Mouse (Mus musculus): ENCODE measurements at regions not wholly inside any gene's neighbourhood (a gene's known extent, or its start where the extent isn't known, plus 50 kb on each side); places are given as distances from the start of the nearest gene placed in this dataset.
"Not testable (repeated sequence)": the region's sequence is repeated elsewhere in the genome, so short reads cannot be mapped to it uniquely, and the experiment has no call there.

DNA sequence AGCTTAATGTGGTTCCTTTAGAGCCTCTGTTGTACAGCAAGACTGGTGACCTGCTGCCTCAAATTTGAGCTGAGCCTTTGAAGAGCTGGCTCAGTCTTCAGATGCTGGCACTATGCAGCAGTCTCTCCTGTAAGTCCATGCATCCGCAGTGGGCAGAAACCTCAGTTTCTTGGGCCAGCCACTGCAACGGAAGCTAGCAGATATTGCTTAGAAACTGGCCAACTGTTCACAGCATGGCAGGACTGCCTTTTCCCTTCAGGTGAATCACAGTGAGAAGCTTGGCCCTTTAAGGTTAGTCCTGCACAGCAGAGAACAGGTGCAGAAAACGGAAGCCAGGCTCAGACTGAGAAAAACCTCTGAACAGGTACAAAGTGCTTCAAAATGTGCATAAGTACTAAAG, 1976.8 kb upstream of the G6pd2 start:
- Histone ChIP-seq H3K27ac (ENCODE audit: low read length) (no peak overlapping the region), H3K27me3 (ENCODE audit: control insufficient read depth, insufficient read depth, low read depth, low read length) (no peaks in the 10 kb centered on the region), H3K9me3 (replicated peaks; ENCODE audit: control insufficient read depth, low read length, poor library complexity, severe bottlenecking) (no peaks in the 10 kb centered on the region), H3K36me3 (ENCODE audit: control insufficient read depth, insufficient read depth, low read length) (no peaks in the 10 kb centered on the region), H3K4me1 (ENCODE audit: control insufficient read depth, insufficient read depth, low read length) (no peaks in the 10 kb centered on the region), H3K4me2 (ENCODE audit: low read length) (no peak overlapping the region), H3K4me3 (ENCODE audit: low read depth, low read length) (no peak overlapping the region), H3K9ac (ENCODE audit: low read depth, low read length) (no peak overlapping the region)
- 87% methylated on average over 3 of the region's 3 CpGs for WGBS
- ATAC-seq = no peak

DNA sequence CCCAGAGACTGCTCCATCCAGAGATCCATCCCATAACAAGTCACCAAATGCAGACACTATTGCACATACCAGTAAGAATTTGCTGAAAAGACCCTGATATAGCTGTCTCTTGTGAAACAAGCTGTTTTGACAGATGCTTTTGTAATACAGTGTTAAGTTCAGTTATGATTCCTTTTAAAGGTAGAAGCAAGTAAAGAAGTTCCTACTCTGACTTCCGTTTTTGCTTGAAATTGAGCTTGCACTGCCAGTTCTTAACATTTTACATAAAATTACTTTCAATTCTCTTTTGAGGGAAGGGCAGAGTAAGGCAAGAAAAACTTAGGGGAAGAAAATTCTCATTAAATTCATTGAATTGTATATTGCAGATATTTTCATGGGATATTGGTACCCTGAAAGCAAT, 1962.9 kb upstream of the G6pd2 start:
- no peak for ATAC-seq
- 76% methylated on average over 1 of the region's 1 CpGs for WGBS
- H3K36me3 ChIP-seq (ENCODE audit: control insufficient read depth, insufficient read depth, low read length) = no peaks in the 10 kb centered on the region
- H3K9ac ChIP-seq (ENCODE audit: low read depth, low read length) = no peak overlapping the region
- no peaks in the 10 kb centered on the region for H3K27me3 ChIP-seq (ENCODE audit: control insufficient read depth, insufficient read depth, low read depth, low read length)
- H3K4me2 ChIP-seq (ENCODE audit: low read length) = no peak overlapping the region
- H3K27ac ChIP-seq (ENCODE audit: low read length) = no peak overlapping the region
- H3K4me3 ChIP-seq (ENCODE audit: low read depth, low read length) = no peak overlapping the region
- no peaks in the 10 kb centered on the region for H3K4me1 ChIP-seq (ENCODE audit: control insufficient read depth, insufficient read depth, low read length)
- H3K9me3 ChIP-seq (replicated peaks; ENCODE audit: control insufficient read depth, low read length, poor library complexity, severe bottlenecking) = no peaks in the 10 kb centered on the region

DNA sequence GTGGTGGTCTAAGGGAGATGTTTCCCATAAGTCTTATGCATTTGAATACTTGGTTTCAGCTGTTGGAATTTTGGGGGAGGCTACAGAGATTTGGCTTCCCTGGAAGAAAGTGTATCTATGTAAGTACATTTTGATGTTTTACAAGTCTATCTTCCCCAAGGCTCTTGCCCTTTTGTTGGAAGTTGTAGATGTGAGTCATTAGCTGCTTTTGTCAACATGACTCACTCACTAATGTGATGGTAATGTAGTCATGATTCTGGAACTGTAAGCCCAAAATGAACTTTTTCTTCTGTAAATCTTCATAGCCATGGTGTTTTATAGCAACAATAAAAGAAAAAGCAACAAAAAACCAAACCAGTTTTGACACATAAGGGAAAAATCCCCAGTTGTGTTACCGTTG, 1961.0 kb upstream of the G6pd2 start:
- no peak overlapping the region for H3K9ac ChIP-seq (ENCODE audit: low read depth, low read length)
- no peak overlapping the region for H3K4me2 ChIP-seq (ENCODE audit: low read length)
- H3K36me3 ChIP-seq (ENCODE audit: control insufficient read depth, insufficient read depth, low read length) = no peaks in the 10 kb centered on the region
- no peak overlapping the region for H3K4me3 ChIP-seq (ENCODE audit: low read depth, low read length)
- H3K4me1 ChIP-seq (ENCODE audit: control insufficient read depth, insufficient read depth, low read length) = no peaks in the 10 kb centered on the region
- ATAC-seq = no peak
- H3K27ac ChIP-seq (ENCODE audit: low read length) = no peak overlapping the region
- no peaks in the 10 kb centered on the region for H3K27me3 ChIP-seq (ENCODE audit: control insufficient read depth, insufficient read depth, low read depth, low read length)
- no peaks in the 10 kb centered on the region for H3K9me3 ChIP-seq (replicated peaks; ENCODE audit: control insufficient read depth, low read length, poor library complexity, severe bottlenecking)
- WGBS = 88% methylated on average over 1 of the region's 1 CpGs

DNA sequence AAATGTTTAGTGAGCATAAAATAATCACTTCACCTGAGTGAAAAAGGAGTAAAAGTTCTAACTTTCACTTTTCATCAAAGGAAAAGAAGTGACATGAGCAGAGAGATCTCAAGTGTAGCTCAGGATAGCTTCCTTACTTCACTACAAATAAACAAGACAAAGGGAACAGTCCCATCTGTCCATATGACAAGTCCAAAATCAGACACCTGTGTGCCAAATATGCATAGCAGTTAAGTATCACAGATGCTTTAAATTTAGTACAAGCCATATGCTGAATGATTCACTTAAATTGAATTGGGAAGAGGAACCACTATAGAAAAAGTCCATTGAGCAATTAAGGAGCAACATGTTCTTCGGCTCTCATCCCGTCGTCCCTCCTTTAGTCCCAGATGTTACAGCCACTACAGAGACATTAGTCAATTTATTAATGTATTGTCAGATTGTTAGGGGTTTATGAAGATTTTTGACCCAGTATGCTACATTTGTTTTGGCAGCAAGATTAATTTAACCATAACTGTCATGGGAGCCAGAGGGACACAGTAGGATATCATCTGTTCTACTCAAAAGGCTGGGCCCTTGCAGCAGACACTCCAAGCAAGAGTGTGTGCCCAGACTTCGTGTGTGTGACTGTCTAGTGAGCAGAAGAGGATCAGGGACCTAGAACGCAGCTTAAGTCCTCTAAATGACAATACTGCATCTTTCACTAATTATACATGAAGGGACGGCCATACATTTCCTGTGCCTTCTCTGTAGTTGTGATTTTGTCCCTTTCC, 1914.5 kb upstream of the G6pd2 start:
- 0 out of 2 replicates have a peak, but pooled peaks cover 2% of the 10 kb centered on the region for H3K9me3 ChIP-seq (replicated peaks; ENCODE audit: control insufficient read depth, low read length, poor library complexity, severe bottlenecking)
- no peak for ATAC-seq
- H3K4me2 ChIP-seq (ENCODE audit: low read length) = no peak overlapping the region
- WGBS = 86% methylated on average over 6 of the region's 6 CpGs
- H3K9ac ChIP-seq (ENCODE audit: low read depth, low read length) = no peak overlapping the region
- H3K36me3 ChIP-seq (ENCODE audit: control insufficient read depth, insufficient read depth, low read length) = no peaks in the 10 kb centered on the region
- H3K4me1 ChIP-seq (ENCODE audit: control insufficient read depth, insufficient read depth, low read length) = no peaks in the 10 kb centered on the region
- H3K27me3 ChIP-seq (ENCODE audit: control insufficient read depth, insufficient read depth, low read depth, low read length) = no peaks in the 10 kb centered on the region
- no peak overlapping the region for H3K27ac ChIP-seq (ENCODE audit: low read length)
- no peak overlapping the region for H3K4me3 ChIP-seq (ENCODE audit: low read depth, low read length)

DNA sequence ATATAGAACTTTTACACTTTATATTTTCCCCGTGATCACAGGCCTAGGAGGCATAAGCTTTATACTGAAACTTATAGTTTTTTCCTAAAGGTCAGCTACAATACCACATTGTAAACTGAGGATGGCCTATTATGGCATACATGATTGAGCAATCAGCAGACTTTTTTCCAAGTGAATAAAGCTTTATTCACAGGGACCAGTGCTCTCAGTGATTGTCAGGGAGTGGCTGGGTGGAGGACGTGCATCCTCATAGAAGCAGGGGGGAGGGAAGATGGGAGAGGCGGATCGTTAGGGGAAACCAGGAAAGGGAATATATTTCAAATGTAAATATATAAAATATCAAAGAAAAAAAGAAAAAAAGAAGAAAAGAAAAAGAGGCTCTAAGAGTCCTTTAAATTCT, 1886.7 kb upstream of the G6pd2 start:
- H3K36me3 ChIP-seq (ENCODE audit: control insufficient read depth, insufficient read depth, low read length) = no peaks in the 10 kb centered on the region
- WGBS = 61% methylated on average over 4 of the region's 4 CpGs
- no peaks in the 10 kb centered on the region for H3K27me3 ChIP-seq (ENCODE audit: control insufficient read depth, insufficient read depth, low read depth, low read length)
- H3K4me2 ChIP-seq (ENCODE audit: low read length) = no peak overlapping the region
- H3K27ac ChIP-seq (ENCODE audit: low read length) = no peak overlapping the region
- H3K9ac ChIP-seq (ENCODE audit: low read depth, low read length) = no peak overlapping the region
- no peak for ATAC-seq
- no peak overlapping the region for H3K4me3 ChIP-seq (ENCODE audit: low read depth, low read length)
- no peaks in the 10 kb centered on the region for H3K9me3 ChIP-seq (replicated peaks; ENCODE audit: control insufficient read depth, low read length, poor library complexity, severe bottlenecking)
- no peaks in the 10 kb centered on the region for H3K4me1 ChIP-seq (ENCODE audit: control insufficient read depth, insufficient read depth, low read length)

DNA sequence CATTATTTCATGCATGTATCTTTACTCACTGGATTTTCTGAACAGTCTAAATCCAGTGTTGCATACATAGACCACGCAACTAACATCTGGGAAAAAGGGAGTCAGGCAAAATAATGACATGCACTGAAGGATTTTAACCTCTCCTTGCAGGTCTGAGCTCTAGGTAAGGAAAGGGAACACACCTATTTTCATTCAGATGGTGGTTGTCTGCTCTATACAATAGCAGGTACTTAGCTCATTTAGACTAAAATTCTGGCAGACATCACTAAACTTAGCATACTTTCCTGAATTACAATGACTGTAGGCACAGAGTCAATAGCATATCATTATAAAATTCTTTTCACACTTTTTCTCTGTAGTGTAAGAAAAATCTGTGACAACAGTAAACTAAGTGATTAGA, 1867.8 kb upstream of the G6pd2 start:
- no peaks in the 10 kb centered on the region for H3K27me3 ChIP-seq (ENCODE audit: control insufficient read depth, insufficient read depth, low read depth, low read length)
- ATAC-seq = no peak
- no peak overlapping the region for H3K4me3 ChIP-seq (ENCODE audit: low read depth, low read length)
- H3K36me3 ChIP-seq (ENCODE audit: control insufficient read depth, insufficient read depth, low read length) = no peaks in the 10 kb centered on the region
- no peaks in the 10 kb centered on the region for H3K4me1 ChIP-seq (ENCODE audit: control insufficient read depth, insufficient read depth, low read length)
- H3K9ac ChIP-seq (ENCODE audit: low read depth, low read length) = no peak overlapping the region
- H3K4me2 ChIP-seq (ENCODE audit: low read length) = no peak overlapping the region
- 79% methylated on average over 1 of the region's 1 CpGs for WGBS
- H3K27ac ChIP-seq (ENCODE audit: low read length) = no peak overlapping the region
- no peaks in the 10 kb centered on the region for H3K9me3 ChIP-seq (replicated peaks; ENCODE audit: control insufficient read depth, low read length, poor library complexity, severe bottlenecking)

DNA sequence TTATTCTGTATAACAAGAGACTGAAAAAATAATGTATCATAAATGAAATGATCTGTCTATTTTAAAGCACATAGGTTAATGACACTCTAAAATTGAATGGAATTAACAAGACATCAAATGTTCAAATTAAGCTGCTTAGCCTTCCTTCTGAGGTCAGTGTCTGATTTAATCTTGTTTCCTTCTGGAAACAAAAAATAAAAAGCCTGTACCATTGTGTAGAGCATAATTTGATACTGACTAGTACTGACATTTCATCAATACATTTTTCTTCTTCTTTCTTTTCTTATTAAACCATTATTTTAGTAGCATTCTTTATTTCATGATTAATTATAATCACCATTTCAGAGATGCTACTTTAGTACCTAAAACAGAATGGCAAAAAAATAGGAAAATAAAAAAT, 1862.9 kb upstream of the G6pd2 start:
- Histone ChIP-seq H3K4me1 (ENCODE audit: control insufficient read depth, insufficient read depth, low read length) (no peaks in the 10 kb centered on the region), H3K27me3 (ENCODE audit: control insufficient read depth, insufficient read depth, low read depth, low read length) (no peaks in the 10 kb centered on the region), H3K4me3 (ENCODE audit: low read depth, low read length) (no peak overlapping the region), H3K27ac (ENCODE audit: low read length) (no peak overlapping the region), H3K4me2 (ENCODE audit: low read length) (no peak overlapping the region), H3K36me3 (ENCODE audit: control insufficient read depth, insufficient read depth, low read length) (no peaks in the 10 kb centered on the region), H3K9ac (ENCODE audit: low read depth, low read length) (no peak overlapping the region), H3K9me3 (replicated peaks; ENCODE audit: control insufficient read depth, low read length, poor library complexity, severe bottlenecking) (no peaks in the 10 kb centered on the region)
- ATAC-seq = no peak

DNA sequence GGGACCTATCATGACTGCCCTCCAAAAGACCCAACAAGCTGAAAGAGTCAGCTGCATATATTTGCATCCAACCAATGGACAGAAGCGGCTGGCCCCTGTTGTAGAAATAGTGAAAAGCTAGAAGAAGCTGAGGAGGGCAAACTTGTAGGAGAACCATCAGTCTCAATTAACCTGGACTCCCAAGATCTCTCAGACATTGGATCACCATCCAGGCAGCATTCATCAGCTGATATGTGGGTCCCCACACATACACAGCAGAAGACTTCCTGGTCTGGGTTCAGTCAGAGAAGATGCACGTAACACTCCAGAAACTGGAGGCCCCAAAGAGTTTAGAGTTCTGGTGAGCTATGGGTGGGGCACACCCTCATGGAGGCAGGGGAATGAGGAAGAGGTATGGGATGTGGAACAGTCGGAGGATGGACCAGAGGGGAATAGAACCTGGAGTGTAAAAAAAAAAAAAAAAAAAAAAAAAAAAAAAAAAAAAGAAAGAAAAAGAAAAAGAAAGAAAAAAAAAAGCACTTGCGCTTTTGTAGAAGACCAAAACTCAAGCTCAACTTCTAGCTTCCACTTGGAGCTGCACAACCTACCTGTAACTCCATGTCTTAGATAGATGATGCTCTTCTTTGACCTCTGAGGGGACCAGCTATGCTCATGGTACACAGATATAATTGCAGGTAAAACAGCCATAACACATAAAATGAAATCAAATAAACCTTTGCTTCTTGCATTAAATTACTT, 1860.6 kb upstream of the G6pd2 start:
- Histone ChIP-seq H3K9me3 (replicated peaks; ENCODE audit: control insufficient read depth, low read length, poor library complexity, severe bottlenecking) (no peaks in the 10 kb centered on the region), H3K4me3 (ENCODE audit: low read depth, low read length) (no peak overlapping the region), H3K27me3 (ENCODE audit: control insufficient read depth, insufficient read depth, low read depth, low read length) (no peaks in the 10 kb centered on the region), H3K36me3 (ENCODE audit: control insufficient read depth, insufficient read depth, low read length) (no peaks in the 10 kb centered on the region), H3K9ac (ENCODE audit: low read depth, low read length) (no peak overlapping the region), H3K4me2 (ENCODE audit: low read length) (no peak overlapping the region), H3K27ac (ENCODE audit: low read length) (no peak overlapping the region), H3K4me1 (ENCODE audit: control insufficient read depth, insufficient read depth, low read length) (no peaks in the 10 kb centered on the region)
- no peak for ATAC-seq
- WGBS = 93% methylated on average over 4 of the region's 4 CpGs

DNA sequence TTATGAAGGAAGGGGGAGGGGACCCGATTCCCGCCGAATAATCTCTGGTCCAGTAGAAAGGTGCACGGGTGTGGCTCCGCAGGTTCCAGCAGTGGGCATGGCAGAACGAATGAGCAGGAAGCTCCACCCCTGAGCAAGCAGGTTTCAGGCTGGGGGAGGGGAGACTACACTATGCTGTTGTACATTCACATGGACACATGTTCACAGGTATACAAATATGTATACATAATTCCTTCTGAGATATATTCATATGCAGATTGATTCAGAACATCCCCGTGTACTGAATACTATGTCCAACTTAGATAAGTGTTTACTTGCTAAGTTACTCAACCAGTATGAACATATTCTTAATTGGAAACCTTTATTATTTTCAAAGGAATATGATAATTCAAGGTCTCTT, 1852.4 kb upstream of the G6pd2 start:
- not testable (repeated sequence) for H3K27me3 ChIP-seq (ENCODE audit: control insufficient read depth, insufficient read depth, low read depth, low read length); H3K27ac ChIP-seq (ENCODE audit: low read length); H3K4me1 ChIP-seq (ENCODE audit: control insufficient read depth, insufficient read depth, low read length); ATAC-seq; H3K4me2 ChIP-seq (ENCODE audit: low read length); H3K9me3 ChIP-seq (replicated peaks; ENCODE audit: control insufficient read depth, low read length, poor library complexity, severe bottlenecking); H3K9ac ChIP-seq (ENCODE audit: low read depth, low read length); H3K4me3 ChIP-seq (ENCODE audit: low read depth, low read length); H3K36me3 ChIP-seq (ENCODE audit: control insufficient read depth, insufficient read depth, low read length)
- WGBS = 94% methylated on average over 4 of the region's 7 CpGs

All from midbrain, embryonic 16.5 days (tissue).